Mouse (Mus musculus): ENCODE results near the gene Tead2.

Gene Tead2

GRCm38 (mm10) chr7:45215673-45216441 is at the start of gene Tead2:
TSS of gene Tead2 (plus strand) at chr7:45215753.
- no peak for DNase-seq

GRCm38 (mm10) chr7:45166950-45167401 is 48.6 kb upstream of the Tead2 start:
- DNase-seq = peak in 1 of 2 experiments; percentile 70

GRCm38 (mm10) chr7:45167761-45168445 is 47.6 kb upstream of the Tead2 start:
- peak; percentile 72 to 83 for DNase-seq

- peak; percentile 65 to 71 for DNase-seq
Observed at GRCm38 (mm10) chr7:45168656-45169055, 46.9 kb upstream of the Tead2 start.

GRCm38 (mm10) chr7:45169495-45169894 is 46.1 kb upstream of the Tead2 start:
- peak; percentile 71 to 82 for DNase-seq

- peak; percentile 54 to 73 for DNase-seq
Observed at GRCm38 (mm10) chr7:45172974-45173373, 42.6 kb upstream of the Tead2 start.

- DNase-seq = peak in 1 of 2 experiments; percentile 47
Observed at GRCm38 (mm10) chr7:45173772-45174171, 41.8 kb upstream of the Tead2 start.

- peak in 1 of 2 experiments; percentile 30 for DNase-seq
Observed at GRCm38 (mm10) chr7:45174567-45175280, 40.8 kb upstream of the Tead2 start.

GRCm38 (mm10) chr7:45175398-45175797 is 40.2 kb upstream of the Tead2 start:
- DNase-seq = no peak

- peak in 1 of 2 experiments; percentile 23 for DNase-seq
Observed at GRCm38 (mm10) chr7:45175929-45176328, 39.6 kb upstream of the Tead2 start.

GRCm38 (mm10) chr7:45176356-45176755 is 39.2 kb upstream of the Tead2 start:
- peak in 1 of 2 experiments; percentile 44 for DNase-seq

- no peak for DNase-seq
Observed at GRCm38 (mm10) chr7:45178550-45178949, 37.0 kb upstream of the Tead2 start.

GRCm38 (mm10) chr7:45179469-45179868 is 36.1 kb upstream of the Tead2 start, which contains the start of gene Gfy:
TSS of gene Gfy (minus strand) at chr7:45179569.
- DNase-seq = no peak

GRCm38 (mm10) chr7:45180896-45181477 is 34.6 kb upstream of the Tead2 start, which contains the start of gene Pth2:
TSS of gene Pth2 (plus strand) at chr7:45180995.
- peak in 1 of 2 experiments; percentile 24 for DNase-seq

GRCm38 (mm10) chr7:45181540-45181939 is 34.0 kb upstream of the Tead2 start:
- DNase-seq = peak in 1 of 2 experiments; percentile 29

GRCm38 (mm10) chr7:45182199-45182601 is 33.4 kb upstream of the Tead2 start:
- DNase-seq = peak; percentile 88

GRCm38 (mm10) chr7:45182606-45183005 is 32.9 kb upstream of the Tead2 start:
- DNase-seq = no peak

- no peak for DNase-seq
Observed at GRCm38 (mm10) chr7:45183672-45184071, 31.9 kb upstream of the Tead2 start.

GRCm38 (mm10) chr7:45185921-45186320 is 29.6 kb upstream of the Tead2 start:
- no peak for DNase-seq

- DNase-seq = peak in 1 of 2 experiments; percentile 43
Observed at GRCm38 (mm10) chr7:45189600-45189999, 26.0 kb upstream of the Tead2 start.

GRCm38 (mm10) chr7:45190186-45190585 is 25.4 kb upstream of the Tead2 start:
- no peak for DNase-seq

GRCm38 (mm10) chr7:45191161-45191560 is 24.4 kb upstream of the Tead2 start:
- peak in 1 of 2 experiments; percentile 28 for DNase-seq

All from cerebellum, postnatal 14 days (tissue).